Mouse (Mus musculus): ENCODE data around the gene Hipk1.
A peak's percentile ranks its signal among the peaks of the same experiment; 100 is the strongest.

GRCm38 (mm10) chr3:103791230-103792110, at the start of gene Hipk1:
- 0 out of 2 replicates have a peak, but pooled peaks have one; percentile 4 for TF ChIP-seq CTCF (IDR thresholded peaks at IDR 0.05; ENCODE audit: low read depth)
- 0 out of 2 replicates have a peak, but pooled peaks have one; percentile 21 for TF ChIP-seq EP300 (IDR thresholded peaks at IDR 0.05; ENCODE audit: low read depth)

Measured in heart, postnatal 0 days (tissue).